Mouse (Mus musculus): ENCODE data around the gene Shc1.

GRCm38 (mm10) chr3:89479055-89479454, 60.8 kb downstream of the Shc1 start:
- no peak for TF ChIP-seq POLR2A (IDR thresholded peaks at IDR 0.05; ENCODE audit: extremely low read depth, insufficient read depth, low read length)
- no peak for TF ChIP-seq CTCF (IDR thresholded peaks at IDR 0.05; ENCODE audit: low read depth, low read length)
